Mouse (Mus musculus) forebrain, embryonic 15.5 days (tissue): ENCODE data around the gene Rnf224. TPM values are rescaled to one million over a fixed set of nuclear protein-coding genes. Genes with fewer than 3 reads are reported as not detected.

Experiments
- ATAC-seq: fragments of 200-750 bp; cut with Nextera tagmentation; replicated peaks from 2 replicates; pipeline ENCODE4 v1.8.0; 2017; ENCODE audit warnings: mild to moderate bottlenecking, moderate TSS enrichment, moderate library complexity
- H3K27ac ChIP-seq: fragments of 300-500 bp; sonication (generic); replicated peaks from 2 replicates; pipeline ENCODE4 v1.5.1; 2015; ENCODE audit warnings: mild to moderate bottlenecking, inconsistent platforms
- H3K27me3 ChIP-seq: fragments of 300-500 bp; sonication (generic); 2 replicates; pipeline ENCODE4 v1.6.1; 2015; ENCODE audit warnings: inconsistent platforms
- H3K36me3 ChIP-seq: fragments of 300-500 bp; sonication (generic); 2 replicates; pipeline ENCODE4 v1.6.1; 2015; ENCODE audit warnings: mild to moderate bottlenecking, inconsistent platforms
- H3K4me1 ChIP-seq: fragments of 300-500 bp; sonication (generic); 2 replicates; pipeline ENCODE4 v1.6.1; 2015; ENCODE audit warnings: inconsistent platforms
- H3K4me2 ChIP-seq: fragments of 300-500 bp; sonication (generic); replicated peaks from 2 replicates; pipeline ENCODE4 v1.6.1; 2015; ENCODE audit warnings: mild to moderate bottlenecking, inconsistent platforms
- H3K4me3 ChIP-seq: fragments of 300-500 bp; sonication (generic); 2 replicates; pipeline ENCODE4 v1.5.1; 2015; ENCODE audit warnings: mild to moderate bottlenecking, inconsistent platforms
- H3K9ac ChIP-seq: fragments of 300-500 bp; sonication (generic); replicated peaks from 2 replicates; pipeline ENCODE4 v1.6.1; 2015; ENCODE audit warnings: mild to moderate bottlenecking, inconsistent platforms
- H3K9me3 ChIP-seq: fragments of 300-500 bp; sonication (generic); 2 replicates; pipeline ENCODE4 v1.6.1; 2016; ENCODE audit warnings: inconsistent platforms
- WGBS: fragments of 180-500 bp; shearing (Covaris S2); methylation state at CpG from one replicate; pipeline ENCODE4 v1.1.7; 2015; ENCODE audit warnings: mixed read lengths; 5-methylcytosine and 5-hydroxymethylcytosine counted together
- polyA plus RNA-seq: library from polyadenylated mRNA; unstranded; fragments of >200 nt; fragmentation: Nextera tagmentation; extraction: Ambion mirVana; gene quantifications from 2 replicates; pipeline ENCODE4 v1.2.1, GENCODE M21; 2015

The Rnf224 gene
- polyA plus RNA-seq, 1 experiment from 2014 or later: not detected

- Histone ChIP-seq H3K9me3 (no peaks in the 10 kb centered on the region), H3K27me3 (peaks cover 5% of the 10 kb centered on the region; the same call in 1 of the 2 replicates), H3K27ac (no peak within 1 kb of the TSS), H3K4me3 (no peak within 1 kb of the TSS), H3K4me1 (no peaks in the 10 kb centered on the region), H3K4me2 (no peak within 1 kb of the TSS), H3K36me3 (no peaks in the 10 kb centered on the region), H3K9ac (no peak within 1 kb of the TSS)
- no peak for ATAC-seq
- WGBS: 92% methylated on average over 3 of the region's 3 CpGs
These were observed 2.5 kb downstream of the Rnf224 start, which contains the start of gene Slc34a3 for GRCm38 (mm10) chr2:25234050-25234449. Slc34a3 (minus strand) TSS chr2:25234364.

- WGBS: 75% methylated on average over 4 of the region's 4 CpGs
- peaks cover 5% of the 10 kb centered on the region; the same call in 1 of the 2 replicates for H3K27me3 ChIP-seq
- H3K9ac ChIP-seq: no peak overlapping the region
- no peak overlapping the region for H3K4me3 ChIP-seq
- no peak overlapping the region for H3K27ac ChIP-seq
- H3K9me3 ChIP-seq: no peaks in the 10 kb centered on the region
- H3K36me3 ChIP-seq: no peaks in the 10 kb centered on the region
- no peak overlapping the region for H3K4me2 ChIP-seq
- ATAC-seq: no peak
- H3K4me1 ChIP-seq: peaks cover 6% of the 10 kb centered on the region; the same call in 1 of the 2 replicates
These were observed 3.2 kb downstream of the Rnf224 start for GRCm38 (mm10) chr2:25233421-25233820.

- Histone ChIP-seq H3K9me3 (no peaks in the 10 kb centered on the region), H3K27ac (no peak overlapping the region), H3K27me3 (no peaks in the 10 kb centered on the region), H3K36me3 (no peaks in the 10 kb centered on the region), H3K9ac (no peak overlapping the region), H3K4me2 (no peak overlapping the region), H3K4me3 (no peak overlapping the region), H3K4me1 (peaks cover 8% of the 10 kb centered on the region; the same call in 1 of the 2 replicates)
- no peak for ATAC-seq
- WGBS: 53% methylated on average over 12 of the region's 12 CpGs
These were observed 5.5 kb downstream of the Rnf224 start for GRCm38 (mm10) chr2:25231038-25231437.

GRCm38 (mm10) chr2:25230581-25230980, 6.0 kb downstream of the Rnf224 start:
- H3K27ac ChIP-seq: no peak overlapping the region
- no peak overlapping the region for H3K9ac ChIP-seq
- no peaks in the 10 kb centered on the region for H3K36me3 ChIP-seq
- H3K4me2 ChIP-seq: no peak overlapping the region
- no peaks in the 10 kb centered on the region for H3K9me3 ChIP-seq
- no peaks in the 10 kb centered on the region for H3K27me3 ChIP-seq
- H3K4me3 ChIP-seq: no peak overlapping the region
- ATAC-seq: no peak
- WGBS: 90% methylated on average over 7 of the region's 7 CpGs
- peaks cover 13% of the 10 kb centered on the region for H3K4me1 ChIP-seq

- 82% methylated on average over 5 of the region's 5 CpGs for WGBS
- H3K9ac ChIP-seq: no peak overlapping the region
- no peak overlapping the region for H3K27ac ChIP-seq
- ATAC-seq: no peak
- no peaks in the 10 kb centered on the region for H3K9me3 ChIP-seq
- peaks cover 17% of the 10 kb centered on the region for H3K4me1 ChIP-seq
- no peaks in the 10 kb centered on the region for H3K27me3 ChIP-seq
- no peak overlapping the region for H3K4me2 ChIP-seq
- H3K4me3 ChIP-seq: no peak overlapping the region
- H3K36me3 ChIP-seq: no peaks in the 10 kb centered on the region
These were observed 7.0 kb downstream of the Rnf224 start for GRCm38 (mm10) chr2:25229582-25229981.

- Histone ChIP-seq H3K9ac (no peak overlapping the region), H3K27ac (0 out of 2 replicates have a peak overlapping the region, but pooled peaks have one; percentile 72), H3K9me3 (no peaks in the 10 kb centered on the region), H3K4me2 (peak overlapping the region; percentile 36; the same call in 1 of the 2 replicates), H3K4me1 (peaks cover 17% of the 10 kb centered on the region), H3K4me3 (no peak overlapping the region), H3K27me3 (no peaks in the 10 kb centered on the region), H3K36me3 (no peaks in the 10 kb centered on the region)
- 71% methylated on average over 6 of the region's 6 CpGs for WGBS
- no peak for ATAC-seq
These were observed 7.5 kb downstream of the Rnf224 start for GRCm38 (mm10) chr2:25228995-25229530.

- H3K4me2 ChIP-seq: peak overlapping the region; percentile 36
- H3K4me3 ChIP-seq: peak overlapping the region; percentile 16
- H3K27ac ChIP-seq: peak overlapping the region; percentile 72
- ATAC-seq: no peak
- WGBS: under 1% methylated on average over 7 of the region's 7 CpGs
- no peaks in the 10 kb centered on the region for H3K36me3 ChIP-seq
- H3K27me3 ChIP-seq: no peaks in the 10 kb centered on the region
- peak overlapping the region; percentile 26; the same call in 1 of the 2 replicates for H3K9ac ChIP-seq
- no peaks in the 10 kb centered on the region for H3K9me3 ChIP-seq
- peaks cover 21% of the 10 kb centered on the region for H3K4me1 ChIP-seq
These were observed 8.1 kb downstream of the Rnf224 start for GRCm38 (mm10) chr2:25228431-25228889.

GRCm38 (mm10) chr2:25227406-25227805, 9.2 kb downstream of the Rnf224 start:
- no peak overlapping the region for H3K4me3 ChIP-seq
- WGBS: 92% methylated on average over 4 of the region's 4 CpGs

GRCm38 (mm10) chr2:25226864-25227263, 9.7 kb downstream of the Rnf224 start:
- no peak overlapping the region for H3K4me3 ChIP-seq
- no peaks in the 10 kb centered on the region for H3K9me3 ChIP-seq
- no peaks in the 10 kb centered on the region for H3K27me3 ChIP-seq
- H3K4me1 ChIP-seq: peaks cover 25% of the 10 kb centered on the region
- peaks cover 1% of the 10 kb centered on the region; the same call in 1 of the 2 replicates for H3K36me3 ChIP-seq
- WGBS: 87% methylated on average over 5 of the region's 5 CpGs
- no peak overlapping the region for H3K27ac ChIP-seq
- H3K4me2 ChIP-seq: no peak overlapping the region
- H3K9ac ChIP-seq: no peak overlapping the region
- ATAC-seq: no peak

More at GRCm38 (mm10) chr2:25227406-25227805, 9.2 kb downstream of the Rnf224 start:
- H3K4me1 ChIP-seq: peaks cover 25% of the 10 kb centered on the region
- no peaks in the 10 kb centered on the region for H3K9me3 ChIP-seq
- H3K4me2 ChIP-seq: no peak overlapping the region
- no peak for ATAC-seq
- H3K27me3 ChIP-seq: no peaks in the 10 kb centered on the region
- H3K36me3 ChIP-seq: no peaks in the 10 kb centered on the region
- H3K9ac ChIP-seq: no peak overlapping the region
- H3K27ac ChIP-seq: no peak overlapping the region

- Histone ChIP-seq H3K27me3 (no peaks in the 10 kb centered on the region), H3K9ac (0 out of 2 replicates have a peak overlapping the region, but pooled peaks have one; percentile 69), H3K4me3 (peak overlapping the region; percentile 69; the same call in 1 of the 2 replicates), H3K36me3 (peaks cover 4% of the 10 kb centered on the region; the same call in 1 of the 2 replicates), H3K9me3 (no peaks in the 10 kb centered on the region), H3K4me1 (peaks cover 25% of the 10 kb centered on the region), H3K27ac (peak overlapping the region; percentile 99), H3K4me2 (peak overlapping the region; percentile 45)
- 77% methylated on average over 8 of the region's 8 CpGs for WGBS
- no peak for ATAC-seq
These were observed 10.7 kb downstream of the Rnf224 start for GRCm38 (mm10) chr2:25225811-25226379.

- Histone ChIP-seq H3K4me1 (peaks cover 25% of the 10 kb centered on the region), H3K4me3 (peak overlapping the region; percentile 69), H3K27me3 (no peaks in the 10 kb centered on the region), H3K36me3 (peaks cover 4% of the 10 kb centered on the region; the same call in 1 of the 2 replicates), H3K9me3 (no peaks in the 10 kb centered on the region), H3K4me2 (peak overlapping the region; percentile 45), H3K9ac (peak overlapping the region; percentile 69), H3K27ac (peak overlapping the region; percentile 99)
- ATAC-seq: peak; percentile 98
- 1% methylated on average over 41 of the region's 41 CpGs for WGBS
These were observed 11.5 kb downstream of the Rnf224 start for GRCm38 (mm10) chr2:25224766-25225752.

GRCm38 (mm10) chr2:25224492-25224765, 12.2 kb downstream of the Rnf224 start, which contains the start of gene Tubb4b:
Tubb4b (minus strand) TSS chr2:25224702.
- no peaks in the 10 kb centered on the region for H3K9me3 ChIP-seq
- no peak for ATAC-seq
- H3K36me3 ChIP-seq: peaks cover 4% of the 10 kb centered on the region; the same call in 1 of the 2 replicates
- peak within 1 kb of the TSS; percentile 81 for H3K4me2 ChIP-seq
- no peaks in the 10 kb centered on the region for H3K27me3 ChIP-seq
- under 1% methylated on average over 17 of the region's 17 CpGs for WGBS
- H3K4me3 ChIP-seq: peak within 1 kb of the TSS; percentile 69
- H3K9ac ChIP-seq: peak within 1 kb of the TSS; percentile 69
- H3K4me1 ChIP-seq: peaks cover 25% of the 10 kb centered on the region
- peak within 1 kb of the TSS; percentile 99 for H3K27ac ChIP-seq
